Mouse (Mus musculus) hindbrain, postnatal 0 days (tissue): Measurements from ENCODE around the gene Pmfbp1. TPM values are rescaled to one million over a fixed set of nuclear protein-coding genes. Genes with fewer than 3 reads are reported as not detected.

ENCODE experiments used
- ATAC-seq: fragments of 200-750 bp; cut with Nextera tagmentation; 2 replicates; pipeline ENCODE4 v1.8.0; 2017; ENCODE audit warnings: mild to moderate bottlenecking, moderate TSS enrichment, moderate library complexity
- DNase-seq: peaks from one replicate; pipeline ENCODE4 v3.0.0-alpha.2; 2015; ENCODE audit warnings: low spot score
- H3K27ac ChIP-seq: fragments of 300-500 bp; sonication (generic); 2 replicates; pipeline ENCODE4 v1.5.1; 2014; ENCODE audit warnings: mild to moderate bottlenecking
- H3K27me3 ChIP-seq: fragments of 300-500 bp; sonication (generic); 2 replicates; pipeline ENCODE4 v1.6.1; 2014; ENCODE audit warnings: low read length, mixed read lengths; ENCODE audit not compliant: insufficient read depth
- H3K36me3 ChIP-seq: fragments of 300-500 bp; sonication (generic); 2 replicates; pipeline ENCODE4 v1.6.1; 2014; ENCODE audit warnings: low read length, mixed read lengths; ENCODE audit not compliant: insufficient read depth
- H3K4me1 ChIP-seq: fragments of 300-500 bp; sonication (generic); 2 replicates; pipeline ENCODE4 v1.6.1; 2014; ENCODE audit warnings: antibody characterized with exemption, low read length, mixed read lengths; ENCODE audit not compliant: insufficient read depth
- H3K4me2 ChIP-seq: fragments of 300-500 bp; sonication (generic); 2 replicates; pipeline ENCODE4 v1.6.1; 2014; ENCODE audit warnings: low read depth, mild to moderate bottlenecking, low read length, moderate library complexity, mixed read lengths
- H3K4me3 ChIP-seq: fragments of 300-500 bp; sonication (generic); 2 replicates; pipeline ENCODE4 v1.5.1; 2014; ENCODE audit warnings: low read length
- H3K9ac ChIP-seq: fragments of 300-500 bp; sonication (generic); replicated peaks from 2 replicates; pipeline ENCODE4 v1.6.1; 2014; ENCODE audit warnings: mild to moderate bottlenecking, low read length, moderate library complexity, mixed read lengths
- H3K9me3 ChIP-seq: fragments of 300-500 bp; sonication (generic); 2 replicates; pipeline ENCODE4 v1.6.1; 2016; ENCODE audit warnings: low read length, mixed read lengths
- CTCF ChIP-seq: IDR thresholded peaks from 2 replicates; pipeline ENCODE4 v1.5.1; 2016; ENCODE audit warnings: antibody characterized with exemption, control low read depth, low read depth
- WGBS: fragments of 180-500 bp; shearing (Covaris S2); extraction: QIAGEN DNeasy Blood & Tissue Kit; methylation state at CpG from one replicate; pipeline ENCODE4 v1.1.7; 2014; 5-methylcytosine and 5-hydroxymethylcytosine counted together
- polyA plus RNA-seq: library from polyadenylated mRNA; unstranded; fragments of >200 nt; fragmentation: Nextera tagmentation; extraction: Ambion mirVana; gene quantifications from 2 replicates; pipeline ENCODE4 v1.2.1, GENCODE M21; 2015
- total RNA-seq: library from RNA; depleted of rRNA; stranded (reverse); fragments of >200 nt; gene quantifications from 2 replicates; pipeline ENCODE4 v1.2.3, GENCODE M21; 2014; rRNA removed

Pmfbp1 gene
- total and polyA plus RNA-seq, 2 experiments from 2014 or later = 1.2 to 2.0 TPM

DNA sequence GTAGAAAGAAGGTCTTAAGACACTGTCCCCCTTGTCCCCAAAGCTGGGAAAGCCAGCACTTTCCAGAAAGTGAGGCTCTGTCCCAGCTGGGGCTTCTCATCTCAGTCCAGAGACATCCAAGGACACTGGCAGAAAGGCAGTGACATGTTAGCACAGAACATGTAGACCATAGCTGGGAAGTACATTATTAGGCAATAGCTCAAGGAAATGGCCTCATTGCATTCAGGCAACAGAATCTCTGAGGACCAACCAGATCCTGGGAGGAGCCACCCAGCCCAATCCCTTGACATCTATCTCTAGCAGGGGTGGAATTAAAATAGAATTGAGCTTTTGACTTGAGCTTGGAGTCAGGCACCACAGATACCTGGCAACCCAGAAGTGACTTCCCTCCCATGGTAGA is 91.8 kb downstream of the Pmfbp1 start:
- H3K9me3 ChIP-seq = no peaks in the 10 kb centered on the region
- no peak overlapping the region for H3K9ac ChIP-seq
- no peaks in the 10 kb centered on the region for H3K36me3 ChIP-seq
- TF ChIP-seq CTCF = no peak
- H3K27ac ChIP-seq = no peak overlapping the region
- no peaks in the 10 kb centered on the region for H3K4me1 ChIP-seq
- H3K4me2 ChIP-seq = no peak overlapping the region
- H3K4me3 ChIP-seq = no peak overlapping the region
- DNase-seq (no peak), ATAC-seq (no peak)
- no peaks in the 10 kb centered on the region for H3K27me3 ChIP-seq

DNA sequence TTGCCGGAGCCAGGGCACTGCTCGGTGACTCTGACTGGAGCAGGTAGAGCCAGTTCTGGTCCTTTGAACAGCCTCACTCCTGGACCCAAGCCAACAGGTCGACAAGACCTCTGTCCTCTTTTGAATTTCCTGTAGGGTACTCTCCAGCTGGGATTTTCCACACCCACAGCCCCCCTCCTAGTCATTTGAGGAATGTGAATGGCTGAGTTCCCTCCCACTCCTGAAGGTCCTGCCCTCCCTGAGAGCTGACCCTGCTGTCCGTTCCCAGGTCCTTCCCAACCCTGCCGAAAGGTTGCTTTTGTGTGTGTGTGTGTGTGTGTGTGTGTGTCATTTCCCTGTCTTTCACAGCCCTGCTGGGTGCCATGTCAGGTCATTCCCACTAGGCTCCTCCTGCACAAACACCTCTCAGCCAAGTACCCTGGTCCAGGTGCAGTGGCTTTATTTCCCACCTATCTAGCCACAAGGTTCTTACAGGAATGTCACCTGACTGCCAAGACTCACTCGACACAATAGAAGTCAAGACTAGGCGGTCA is 93.2 kb downstream of the Pmfbp1 start:
- ATAC-seq (no peak), DNase-seq (no peak)
- Histone ChIP-seq H3K9me3 (no peaks in the 10 kb centered on the region), H3K4me2 (no peak overlapping the region), H3K4me3 (no peak overlapping the region), H3K9ac (no peak overlapping the region), H3K36me3 (no peaks in the 10 kb centered on the region), H3K27ac (no peak overlapping the region), H3K4me1 (no peaks in the 10 kb centered on the region), H3K27me3 (no peaks in the 10 kb centered on the region)
- 71% methylated on average over 7 of the region's 7 CpGs for WGBS
- no peak for TF ChIP-seq CTCF

GRCm38 (mm10) chr8:109590901-109591300 is 97.1 kb downstream of the Pmfbp1 start:
- DNase-seq = no peak
- Histone ChIP-seq H3K27me3 (no peaks in the 10 kb centered on the region), H3K4me3 (no peak overlapping the region), H3K27ac (no peak overlapping the region), H3K9me3 (no peaks in the 10 kb centered on the region), H3K9ac (no peak overlapping the region), H3K4me1 (no peaks in the 10 kb centered on the region), H3K4me2 (no peak overlapping the region), H3K36me3 (peaks cover 12% of the 10 kb centered on the region)
- no peak for TF ChIP-seq CTCF
- 89% methylated on average over 9 of the region's 9 CpGs for WGBS
- no peak for ATAC-seq

DNA sequence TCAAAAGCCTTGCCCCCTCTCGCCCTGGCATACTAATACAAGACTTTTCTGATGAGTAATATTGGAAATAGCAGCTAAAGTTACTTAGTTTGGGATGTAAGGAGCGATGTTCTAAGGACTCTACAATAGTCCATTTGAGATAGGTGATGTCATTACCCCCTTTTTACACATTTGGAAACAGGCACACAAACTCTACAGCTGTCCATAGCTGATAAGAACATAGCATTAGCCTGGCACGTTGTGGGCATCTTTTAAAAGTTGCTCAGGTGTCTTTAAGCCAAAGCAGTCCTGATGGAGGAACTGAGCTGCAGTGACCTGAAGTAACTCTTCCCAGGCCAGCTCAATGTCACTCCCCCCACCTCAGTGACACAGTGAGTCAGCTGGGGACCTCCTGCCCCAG is 97.5 kb downstream of the Pmfbp1 start:
- WGBS = 88% methylated on average over 3 of the region's 3 CpGs
- Histone ChIP-seq H3K4me3 (no peak overlapping the region), H3K4me2 (no peak overlapping the region), H3K9ac (no peak overlapping the region), H3K9me3 (no peaks in the 10 kb centered on the region), H3K36me3 (peaks cover 12% of the 10 kb centered on the region), H3K4me1 (no peaks in the 10 kb centered on the region), H3K27me3 (no peaks in the 10 kb centered on the region), H3K27ac (no peak overlapping the region)
- TF ChIP-seq CTCF = no peak
- no peak for ATAC-seq
- DNase-seq = no peak

DNA sequence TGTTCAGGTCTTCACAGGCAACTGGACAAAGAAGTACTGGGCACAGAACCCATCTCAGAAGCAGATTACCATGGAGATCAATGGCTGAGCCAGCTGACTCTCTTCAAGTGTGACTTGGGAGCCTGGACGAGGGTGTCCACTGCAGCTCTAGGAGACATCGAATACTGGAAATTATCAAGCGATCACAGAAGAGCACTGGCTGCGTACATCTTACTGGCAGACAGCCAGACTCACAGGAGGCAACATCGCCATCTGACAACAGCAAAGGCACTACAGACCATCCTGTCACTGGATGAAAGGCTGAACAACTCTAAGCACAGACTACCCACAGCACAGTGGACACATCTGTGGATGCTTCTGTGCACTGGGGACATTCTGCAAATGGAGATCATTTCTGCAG is 98.3 kb downstream of the Pmfbp1 start:
- no peak for TF ChIP-seq CTCF
- no peak overlapping the region for H3K27ac ChIP-seq

More for the DNA sequence above, 98.3 kb downstream of the Pmfbp1 start:
- H3K9ac ChIP-seq = no peak overlapping the region
- H3K27me3 ChIP-seq = no peaks in the 10 kb centered on the region
- no peaks in the 10 kb centered on the region for H3K9me3 ChIP-seq
- ATAC-seq (no peak), DNase-seq (no peak)
- 69% methylated on average over 5 of the region's 5 CpGs for WGBS
- H3K4me1 ChIP-seq = no peaks in the 10 kb centered on the region
- no peak overlapping the region for H3K4me2 ChIP-seq
- peaks cover 12% of the 10 kb centered on the region for H3K36me3 ChIP-seq
- no peak overlapping the region for H3K4me3 ChIP-seq

Other genes starting within 250 kb of the Pmfbp1 start
- 20.5 and 24.2 TPM in 2 replicates for gene Dhx38, start 71.8 kb downstream of the Pmfbp1 start, total RNA-seq
- 11.9 and 13.7 TPM in 2 replicates for gene Dhx38, start 71.8 kb downstream of the Pmfbp1 start, polyA plus RNA-seq
- gene Txnl4b, start 71.9 kb downstream of the Pmfbp1 start, total RNA-seq = 11.5 and 14.0 TPM in 2 replicates
- gene Txnl4b, start 71.9 kb downstream of the Pmfbp1 start, polyA plus RNA-seq = 32.9 and 35.5 TPM in 2 replicates
- 4.1 TPM in 1 of 2 replicates, not detected in the other for gene Hp, start 85.1 kb downstream of the Pmfbp1 start, total RNA-seq
- 0.26 and 0.41 TPM in 2 replicates for gene Hp, start 85.1 kb downstream of the Pmfbp1 start, polyA plus RNA-seq
- gene Dhodh, start 114.6 kb downstream of the Pmfbp1 start, total RNA-seq = 25.9 and 48.2 TPM in 2 replicates
- 22.3 and 26.8 TPM in 2 replicates for gene Dhodh, start 114.6 kb downstream of the Pmfbp1 start, polyA plus RNA-seq
- 0.16 TPM in 1 of 2 replicates, not detected in the other for gene Pkd1l3, start 120.5 kb downstream of the Pmfbp1 start, total RNA-seq
- 0.05 and 0.28 TPM in 2 replicates for gene Pkd1l3, start 120.5 kb downstream of the Pmfbp1 start, polyA plus RNA-seq
- 88.8 and 98.4 TPM in 2 replicates for gene Ist1, start 199.2 kb downstream of the Pmfbp1 start, total RNA-seq
- gene Ist1, start 199.2 kb downstream of the Pmfbp1 start, polyA plus RNA-seq = 99.4 and 103 TPM in 2 replicates
- 52.5 and 56.2 TPM in 2 replicates for gene Zfp821, start 211.5 kb downstream of the Pmfbp1 start, total RNA-seq
- gene Zfp821, start 211.5 kb downstream of the Pmfbp1 start, polyA plus RNA-seq = 45.2 and 50.3 TPM in 2 replicates
- 21.5 and 22.4 TPM in 2 replicates for gene Atxn1l, start 243.7 kb downstream of the Pmfbp1 start, total RNA-seq
- gene Atxn1l, start 243.7 kb downstream of the Pmfbp1 start, polyA plus RNA-seq = 2.7 and 3.9 TPM in 2 replicates